Mouse (Mus musculus): Measurements from ENCODE around the gene C1qtnf5. TPM values are rescaled to one million over a fixed set of nuclear protein-coding genes. Genes with fewer than 3 reads are reported as not detected.

Gene C1qtnf5
- polyA plus RNA-seq, 1 experiment from 2014 or later = 5.6 TPM

DNA sequence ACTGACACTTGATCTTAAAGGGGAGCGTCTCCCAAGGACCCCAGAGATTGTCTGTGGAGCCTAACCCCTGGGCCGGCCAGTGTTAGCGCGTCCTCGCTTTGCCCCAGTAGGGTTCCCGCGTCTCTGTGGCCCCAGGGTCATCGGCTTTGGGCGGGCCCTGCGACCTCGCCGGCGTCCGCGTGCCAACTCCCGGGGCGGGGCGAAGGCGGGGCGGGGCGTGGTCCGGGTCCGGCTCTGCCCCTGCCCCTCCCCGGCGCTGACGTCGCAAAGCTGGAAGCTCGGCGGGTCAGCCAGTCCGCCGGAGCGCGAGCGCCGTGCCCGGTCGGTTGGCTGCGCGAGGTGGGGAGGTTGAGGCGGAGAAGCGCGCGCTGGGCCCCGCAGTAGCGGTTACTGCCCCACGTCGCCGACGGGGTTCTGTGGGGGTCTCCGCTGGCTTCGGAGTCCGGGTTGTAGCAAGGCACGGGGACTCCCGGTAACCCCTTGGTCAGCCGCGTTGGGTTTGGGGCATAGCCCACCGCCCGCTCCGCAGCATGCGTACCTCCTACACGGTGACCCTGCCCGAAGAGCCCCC lies 22.3 kb upstream of the C1qtnf5 start:
- peak overlapping the region; percentile 65 for H3K4me3 ChIP-seq (ENCODE audit: low read length)
- H3K9ac ChIP-seq (ENCODE audit: low read length) = peak overlapping the region; percentile 82
- peak overlapping the region; percentile 99 for H3K4me2 ChIP-seq (ENCODE audit: low read depth, low read length)
- no peaks in the 10 kb centered on the region for H3K9me3 ChIP-seq (ENCODE audit: control insufficient read depth, low read length)
- no peak overlapping the region for H3K27ac ChIP-seq (ENCODE audit: low read length)
- ATAC-seq (ENCODE audit: low read depth) = peak; percentile 87
- H3K36me3 ChIP-seq (ENCODE audit: control insufficient read depth, insufficient read depth, low read length) = no peaks in the 10 kb centered on the region
- WGBS = under 1% methylated on average over 60 of the region's 62 CpGs
- peaks cover 18% of the 10 kb centered on the region for H3K27me3 ChIP-seq (ENCODE audit: control insufficient read depth, insufficient read depth, low read depth, low read length)
- H3K4me1 ChIP-seq (replicated peaks; ENCODE audit: control insufficient read depth, insufficient read depth, low read length) = peaks cover 32% of the 10 kb centered on the region

DNA sequence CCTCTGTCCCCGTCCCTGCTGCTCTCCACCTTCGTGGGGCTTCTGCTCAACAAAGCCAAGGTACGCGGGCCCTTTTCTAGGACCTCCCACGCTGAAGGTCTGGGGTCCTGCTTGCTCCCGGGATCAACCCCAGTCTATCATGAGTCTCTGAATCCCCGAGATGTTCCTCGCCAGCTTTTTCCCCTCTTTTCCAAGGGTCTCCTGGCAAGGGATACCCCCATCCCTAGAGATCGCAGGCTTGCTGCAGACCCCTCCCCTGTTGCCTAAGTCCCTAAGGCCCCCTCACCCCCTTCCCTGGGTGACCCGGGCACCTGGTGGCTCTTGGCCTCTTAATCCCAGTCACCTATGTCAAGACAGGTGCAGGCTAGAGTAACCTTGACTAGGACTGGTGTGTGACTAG lies 21.8 kb upstream of the C1qtnf5 start:
- WGBS = 6% methylated on average over 10 of the region's 10 CpGs
- no peak overlapping the region for H3K27ac ChIP-seq (ENCODE audit: low read length)
- peak; percentile 31; the same call in 1 of the 2 replicates for ATAC-seq (ENCODE audit: low read depth)
- peaks cover 18% of the 10 kb centered on the region for H3K27me3 ChIP-seq (ENCODE audit: control insufficient read depth, insufficient read depth, low read depth, low read length)
- H3K9ac ChIP-seq (ENCODE audit: low read length) = peak overlapping the region; percentile 82
- no peaks in the 10 kb centered on the region for H3K36me3 ChIP-seq (ENCODE audit: control insufficient read depth, insufficient read depth, low read length)
- H3K4me2 ChIP-seq (ENCODE audit: low read depth, low read length) = peak overlapping the region; percentile 99
- H3K4me1 ChIP-seq (replicated peaks; ENCODE audit: control insufficient read depth, insufficient read depth, low read length) = peaks cover 32% of the 10 kb centered on the region
- no peaks in the 10 kb centered on the region for H3K9me3 ChIP-seq (ENCODE audit: control insufficient read depth, low read length)
- H3K4me3 ChIP-seq (ENCODE audit: low read length) = peak overlapping the region; percentile 65

DNA sequence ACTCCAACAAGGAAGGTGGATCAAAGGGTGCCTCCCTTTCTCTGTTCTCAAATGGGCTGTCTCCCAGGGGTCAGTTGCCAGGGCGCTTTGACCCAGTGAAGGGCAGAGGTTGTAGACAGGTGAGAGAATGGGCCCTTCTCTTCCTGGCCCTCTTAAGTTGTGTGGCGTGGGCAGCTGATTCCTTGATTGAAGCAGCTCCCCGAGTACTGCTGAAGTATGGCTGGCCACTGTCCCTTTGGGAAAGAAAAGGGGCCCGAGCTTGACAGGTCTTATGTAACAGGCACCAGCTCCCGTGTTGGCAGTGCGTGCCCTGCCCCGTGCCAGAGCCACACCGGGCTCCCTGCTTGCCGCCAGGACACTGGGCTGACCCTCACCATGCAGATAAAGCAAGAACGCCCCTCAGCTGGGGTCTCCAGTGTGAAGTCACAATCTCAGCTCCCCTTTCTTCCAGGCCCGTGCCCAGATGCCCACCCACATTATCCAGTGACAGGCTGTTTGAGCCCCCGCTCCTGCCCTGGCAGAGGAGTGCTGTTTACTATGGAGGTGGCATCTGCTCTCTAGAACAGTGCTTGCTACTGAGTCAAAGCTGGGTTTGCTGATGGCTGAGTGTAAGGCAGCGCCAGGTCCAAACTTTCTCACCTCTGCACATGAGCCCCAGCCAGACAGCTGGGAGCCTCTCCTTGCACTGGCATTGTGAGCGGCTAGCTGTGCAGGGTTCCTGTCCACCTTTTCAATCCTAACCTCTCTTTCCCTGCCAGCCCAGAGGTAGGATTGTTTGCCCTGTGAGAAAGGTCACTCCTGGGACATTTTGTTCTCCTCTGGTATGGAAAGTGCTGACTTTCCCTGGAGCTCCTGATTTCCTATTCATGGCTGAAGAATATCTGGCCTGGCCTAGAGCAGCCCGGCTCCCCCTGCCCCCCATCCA lies 21.0 kb upstream of the C1qtnf5 start:
- no peak overlapping the region for H3K9ac ChIP-seq (ENCODE audit: low read length)
- ATAC-seq (ENCODE audit: low read depth) = no peak
- no peak overlapping the region for H3K27ac ChIP-seq (ENCODE audit: low read length)
- H3K4me1 ChIP-seq (replicated peaks; ENCODE audit: control insufficient read depth, insufficient read depth, low read length) = peaks cover 32% of the 10 kb centered on the region
- 61% methylated on average over 14 of the region's 15 CpGs for WGBS
- no peak overlapping the region; the same call in 1 of the 2 replicates for H3K4me3 ChIP-seq (ENCODE audit: low read length)
- H3K9me3 ChIP-seq (ENCODE audit: control insufficient read depth, low read length) = no peaks in the 10 kb centered on the region
- H3K4me2 ChIP-seq (ENCODE audit: low read depth, low read length) = peak overlapping the region; percentile 99; the same call in 1 of the 2 replicates
- peaks cover 18% of the 10 kb centered on the region for H3K27me3 ChIP-seq (ENCODE audit: control insufficient read depth, insufficient read depth, low read depth, low read length)
- no peaks in the 10 kb centered on the region for H3K36me3 ChIP-seq (ENCODE audit: control insufficient read depth, insufficient read depth, low read length)

DNA sequence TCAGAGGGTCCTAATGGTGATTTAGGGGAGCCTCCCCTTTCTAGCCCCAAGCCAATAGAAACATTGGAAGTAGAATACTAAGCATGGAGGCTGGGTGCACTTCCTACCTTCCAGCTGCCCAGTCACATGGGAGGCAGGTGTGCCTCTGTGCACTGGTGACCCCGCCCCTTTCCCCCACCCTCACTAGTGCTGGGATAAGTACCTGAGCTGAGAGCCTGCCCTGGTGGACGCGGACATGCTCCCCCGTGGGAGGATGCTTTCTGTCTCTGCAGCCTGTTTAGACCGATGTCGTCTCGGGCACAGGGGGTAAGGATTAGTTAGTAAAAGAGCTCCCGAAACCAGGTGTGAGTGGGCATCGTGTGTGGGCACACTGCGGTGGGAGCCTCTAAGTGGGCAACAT lies 20.1 kb upstream of the C1qtnf5 start:
- Histone ChIP-seq H3K27ac (ENCODE audit: low read length) (no peak overlapping the region), H3K4me1 (replicated peaks; ENCODE audit: control insufficient read depth, insufficient read depth, low read length) (peaks cover 32% of the 10 kb centered on the region), H3K9ac (ENCODE audit: low read length) (no peak overlapping the region), H3K36me3 (ENCODE audit: control insufficient read depth, insufficient read depth, low read length) (no peaks in the 10 kb centered on the region), H3K27me3 (ENCODE audit: control insufficient read depth, insufficient read depth, low read depth, low read length) (peaks cover 18% of the 10 kb centered on the region), H3K4me2 (ENCODE audit: low read depth, low read length) (no peak overlapping the region), H3K4me3 (ENCODE audit: low read length) (no peak overlapping the region), H3K9me3 (ENCODE audit: control insufficient read depth, low read length) (no peaks in the 10 kb centered on the region)
- WGBS = 40% methylated on average over 10 of the region's 10 CpGs
- ATAC-seq (ENCODE audit: low read depth) = no peak

DNA sequence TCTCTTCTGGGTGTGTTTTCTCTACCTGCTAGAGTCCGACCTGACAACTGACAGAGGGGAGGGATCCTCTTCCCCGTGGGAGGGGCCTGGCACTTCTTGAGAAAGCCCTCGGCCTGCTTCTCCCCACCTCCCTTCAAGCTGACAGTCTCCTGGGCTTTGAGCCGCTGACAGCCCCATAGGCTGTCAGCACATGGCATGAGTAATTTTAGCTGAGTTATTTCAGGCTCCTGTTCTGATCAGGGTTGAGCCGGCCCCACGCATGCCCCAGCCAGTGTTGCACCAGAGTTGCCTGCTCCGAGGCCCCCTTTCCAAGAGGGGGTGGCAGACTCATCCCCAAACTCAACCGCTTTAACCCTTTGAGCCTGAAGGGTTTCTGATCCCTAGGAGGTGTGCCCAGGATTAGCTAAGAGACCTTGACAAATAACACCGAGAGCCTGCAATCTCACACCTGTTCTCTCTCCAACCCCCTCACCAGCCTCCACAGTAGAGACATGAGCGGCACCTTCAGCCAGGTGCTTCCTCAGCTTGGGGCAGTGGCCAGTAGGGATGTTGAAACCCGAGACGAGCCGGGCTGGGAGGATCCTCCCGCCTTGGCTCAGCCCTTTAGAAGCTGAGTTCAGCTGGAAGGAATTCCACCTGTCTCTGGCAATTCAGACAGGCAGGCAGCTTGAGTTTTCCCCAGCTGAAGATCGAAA lies 19.1 kb upstream of the C1qtnf5 start:
- H3K4me1 ChIP-seq (replicated peaks; ENCODE audit: control insufficient read depth, insufficient read depth, low read length) = peaks cover 32% of the 10 kb centered on the region
- peaks cover 16% of the 10 kb centered on the region for H3K27me3 ChIP-seq (ENCODE audit: control insufficient read depth, insufficient read depth, low read depth, low read length)
- H3K36me3 ChIP-seq (ENCODE audit: control insufficient read depth, insufficient read depth, low read length) = no peaks in the 10 kb centered on the region
- no peak overlapping the region for H3K4me2 ChIP-seq (ENCODE audit: low read depth, low read length)
- no peaks in the 10 kb centered on the region for H3K9me3 ChIP-seq (ENCODE audit: control insufficient read depth, low read length)
- 8% methylated on average over 15 of the region's 15 CpGs for WGBS
- H3K9ac ChIP-seq (ENCODE audit: low read length) = no peak overlapping the region
- H3K27ac ChIP-seq (ENCODE audit: low read length) = no peak overlapping the region
- no peak overlapping the region for H3K4me3 ChIP-seq (ENCODE audit: low read length)
- ATAC-seq (ENCODE audit: low read depth) = no peak

DNA sequence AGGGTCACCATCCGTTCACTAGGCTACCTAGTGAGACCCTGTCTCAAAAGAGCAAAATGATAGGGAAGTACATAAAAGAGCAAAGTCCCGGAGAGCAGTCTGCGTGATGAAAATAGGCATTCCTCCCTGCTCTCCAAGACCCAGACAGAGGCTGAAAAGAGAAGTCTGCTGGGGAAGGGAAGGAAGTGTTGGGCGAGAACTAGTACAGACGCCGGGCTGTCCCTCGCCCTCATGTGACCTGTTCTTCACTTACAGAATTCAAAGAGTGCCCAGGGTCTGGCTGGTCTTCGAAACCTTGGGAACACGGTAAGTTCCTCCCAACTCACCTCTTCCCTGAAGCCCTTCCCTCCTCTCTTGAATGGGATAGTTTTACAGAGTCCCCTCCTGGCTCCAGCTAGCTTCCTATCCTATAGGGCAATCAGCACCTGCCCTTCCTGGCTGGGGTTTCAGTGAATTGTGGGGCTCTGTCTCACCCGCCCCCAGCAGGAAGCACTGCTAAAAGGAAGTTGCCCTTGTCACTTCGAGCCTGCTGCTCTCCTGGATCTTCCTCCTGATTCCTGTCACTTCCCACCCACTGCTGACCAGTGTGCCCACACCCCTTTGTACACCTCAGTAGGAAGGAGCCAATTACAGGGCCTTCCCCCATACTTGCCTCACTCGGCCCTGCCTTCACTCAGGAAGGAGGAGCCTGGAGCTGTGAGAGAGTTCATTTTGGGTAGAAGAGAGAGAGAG lies 18.0 kb upstream of the C1qtnf5 start:
- H3K4me3 ChIP-seq (ENCODE audit: low read length) = no peak overlapping the region
- peaks cover 26% of the 10 kb centered on the region for H3K4me1 ChIP-seq (replicated peaks; ENCODE audit: control insufficient read depth, insufficient read depth, low read length)
- H3K4me2 ChIP-seq (ENCODE audit: low read depth, low read length) = no peak overlapping the region
- peaks cover 10% of the 10 kb centered on the region for H3K27me3 ChIP-seq (ENCODE audit: control insufficient read depth, insufficient read depth, low read depth, low read length)
- H3K9ac ChIP-seq (ENCODE audit: low read length) = no peak overlapping the region
- H3K27ac ChIP-seq (ENCODE audit: low read length) = no peak overlapping the region
- WGBS = 50% methylated on average over 12 of the region's 12 CpGs
- H3K9me3 ChIP-seq (ENCODE audit: control insufficient read depth, low read length) = no peaks in the 10 kb centered on the region
- no peak for ATAC-seq (ENCODE audit: low read depth)
- no peaks in the 10 kb centered on the region for H3K36me3 ChIP-seq (ENCODE audit: control insufficient read depth, insufficient read depth, low read length)

DNA sequence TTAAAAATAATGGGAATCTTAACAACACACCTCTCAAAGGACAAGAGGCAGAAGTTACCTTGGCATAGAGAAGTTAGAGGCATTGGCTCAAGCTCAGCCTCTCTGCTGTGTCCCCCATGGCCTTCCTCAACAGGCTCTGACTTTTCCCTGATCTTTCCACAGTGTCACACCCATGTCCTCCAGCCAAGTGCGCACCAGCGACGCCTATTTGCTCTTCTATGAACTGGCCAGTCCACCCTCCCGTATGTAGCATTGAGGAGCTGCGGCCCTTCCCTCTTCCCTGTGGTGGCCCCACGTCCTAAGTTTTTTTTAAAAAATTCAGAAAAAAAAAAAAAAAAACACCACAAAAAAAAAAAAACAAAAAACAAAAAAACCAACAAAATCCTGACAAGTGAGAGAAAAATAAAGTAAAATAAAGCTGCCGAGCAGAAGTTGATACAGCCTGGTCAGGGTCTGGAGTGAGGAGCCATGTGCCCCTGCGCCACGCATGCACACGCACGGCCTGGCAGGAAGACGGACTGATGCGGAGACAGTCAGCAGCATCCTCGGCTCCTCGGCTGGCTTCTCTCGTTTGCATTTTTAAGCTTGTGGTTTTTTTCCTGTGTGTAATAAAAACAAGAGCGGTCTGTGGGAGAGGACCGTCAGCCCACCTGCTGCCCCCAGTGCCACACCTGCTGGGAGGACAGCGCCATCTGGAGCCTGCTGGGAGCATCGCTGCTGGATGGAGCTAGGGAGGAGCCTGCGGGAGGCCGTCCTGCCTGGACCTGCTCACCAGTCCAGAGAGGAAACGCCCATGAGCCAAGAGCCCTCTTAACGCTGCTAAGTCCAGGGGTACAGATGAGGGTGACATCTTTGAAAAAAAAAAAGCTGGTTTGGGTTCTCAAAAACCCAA lies 13.2 kb upstream of the C1qtnf5 start:
- H3K27ac ChIP-seq (ENCODE audit: low read length) = no peak overlapping the region
- H3K9me3 ChIP-seq (ENCODE audit: control insufficient read depth, low read length) = no peaks in the 10 kb centered on the region
- H3K4me2 ChIP-seq (ENCODE audit: low read depth, low read length) = no peak overlapping the region
- H3K4me1 ChIP-seq (replicated peaks; ENCODE audit: control insufficient read depth, insufficient read depth, low read length) = peaks cover 7% of the 10 kb centered on the region
- no peak overlapping the region for H3K9ac ChIP-seq (ENCODE audit: low read length)
- H3K27me3 ChIP-seq (ENCODE audit: control insufficient read depth, insufficient read depth, low read depth, low read length) = no peaks in the 10 kb centered on the region
- WGBS = 38% methylated on average over 24 of the region's 24 CpGs
- no peaks in the 10 kb centered on the region for H3K36me3 ChIP-seq (ENCODE audit: control insufficient read depth, insufficient read depth, low read length)
- H3K4me3 ChIP-seq (ENCODE audit: low read length) = no peak overlapping the region
- peak; percentile 62 for ATAC-seq (ENCODE audit: low read depth)

DNA sequence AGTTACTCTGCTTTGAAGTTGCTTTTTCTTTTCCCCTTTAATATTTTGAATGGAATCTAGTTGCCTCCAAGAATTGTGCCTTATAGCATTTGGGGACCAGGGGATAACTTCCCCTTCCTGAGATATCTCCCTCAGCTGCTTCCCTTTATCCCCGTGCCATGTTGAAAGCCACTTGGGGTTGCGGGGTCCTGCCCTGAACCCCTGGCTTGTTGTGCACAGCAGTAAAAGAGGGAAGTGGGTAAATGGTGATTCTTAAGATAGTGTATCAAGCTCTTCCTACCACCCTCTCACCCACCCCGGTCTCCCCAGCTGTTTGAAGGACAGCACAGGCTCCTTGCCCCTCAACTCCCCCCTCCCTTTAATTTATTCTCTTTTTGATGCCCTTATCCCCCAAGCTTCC lies 12.3 kb upstream of the C1qtnf5 start:
- H3K4me2 ChIP-seq (ENCODE audit: low read depth, low read length) = no peak overlapping the region
- 0 out of 2 replicates have a peak, but pooled peaks cover 3% of the 10 kb centered on the region for H3K4me1 ChIP-seq (replicated peaks; ENCODE audit: control insufficient read depth, insufficient read depth, low read length)
- ATAC-seq (ENCODE audit: low read depth) = no peak
- H3K36me3 ChIP-seq (ENCODE audit: control insufficient read depth, insufficient read depth, low read length) = no peaks in the 10 kb centered on the region
- no peaks in the 10 kb centered on the region for H3K9me3 ChIP-seq (ENCODE audit: control insufficient read depth, low read length)
- WGBS = 79% methylated on average over 3 of the region's 3 CpGs
- H3K27ac ChIP-seq (ENCODE audit: low read length) = no peak overlapping the region
- no peak overlapping the region for H3K4me3 ChIP-seq (ENCODE audit: low read length)
- H3K9ac ChIP-seq (ENCODE audit: low read length) = no peak overlapping the region
- no peaks in the 10 kb centered on the region for H3K27me3 ChIP-seq (ENCODE audit: control insufficient read depth, insufficient read depth, low read depth, low read length)

Measured in lung, embryonic 16.5 days (tissue).